Mouse (Mus musculus): ENCODE measurements around the gene Adra2b.

Adra2b gene

GRCm38 (mm10) chr2:127338012-127338411 is 25.0 kb upstream of the Adra2b start:
- in situ Hi-C loops (cut with MboI, MseI), result loop anchor here in 1 of 2 experiments (10.0 kb wide), 1 partner anchor 83 kb away; no protein-coding TSS in a partner anchor

DNA sequence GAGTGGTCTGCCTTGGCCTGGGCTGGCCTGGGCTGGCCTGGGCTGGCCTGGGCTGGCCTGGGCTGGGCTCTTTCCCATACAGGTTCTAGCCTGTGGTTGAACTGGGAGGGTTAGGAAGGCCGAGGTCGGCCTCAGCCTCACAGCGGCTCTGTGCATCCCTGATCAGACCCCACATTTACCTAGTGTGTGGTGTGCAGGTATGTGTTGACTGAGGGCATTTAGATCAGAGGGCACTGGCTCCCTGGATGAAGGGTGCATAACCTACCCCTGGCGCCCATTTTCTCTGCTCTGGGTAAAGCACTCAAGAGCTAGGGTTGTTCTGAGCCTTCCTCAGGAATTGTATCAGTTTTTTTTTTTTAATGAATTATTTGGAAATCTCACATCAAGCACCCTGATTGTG is 24.6 kb upstream of the Adra2b start, which contains the start of gene Astl:
Gene Astl, plus strand, starts transcription at position 224 of the 400 bp plus-strand sequence.
- in situ Hi-C loops (cut with MboI, MseI), result loop anchor here in 1 of 2 experiments (10.0 kb wide), 1 partner anchor 84 kb away; no protein-coding TSS in a partner anchor

DNA sequence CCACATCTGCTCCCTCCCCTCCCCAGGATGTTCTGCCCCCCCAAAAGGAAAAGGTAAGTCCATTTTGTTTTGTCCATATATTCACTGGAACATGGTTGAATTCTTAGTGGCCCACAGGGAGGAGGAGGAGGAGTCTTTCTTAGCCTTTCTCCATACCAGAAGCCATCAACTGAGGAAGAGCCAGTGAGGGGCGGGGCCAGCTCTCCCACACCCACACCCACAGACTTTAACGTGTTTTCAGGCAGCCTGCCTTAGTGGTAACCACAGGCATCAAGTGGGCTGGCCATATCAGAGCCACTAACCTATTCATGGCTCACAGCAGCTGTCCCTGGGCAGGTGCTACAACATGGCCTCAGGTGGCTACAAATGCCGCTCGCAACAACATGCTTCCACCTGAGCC is 24.2 kb upstream of the Adra2b start:
- in situ Hi-C loops (cut with MboI, MseI), result loop anchor here in 1 of 2 experiments (10.0 kb wide), 1 partner anchor 84 kb away; no protein-coding TSS in a partner anchor

DNA sequence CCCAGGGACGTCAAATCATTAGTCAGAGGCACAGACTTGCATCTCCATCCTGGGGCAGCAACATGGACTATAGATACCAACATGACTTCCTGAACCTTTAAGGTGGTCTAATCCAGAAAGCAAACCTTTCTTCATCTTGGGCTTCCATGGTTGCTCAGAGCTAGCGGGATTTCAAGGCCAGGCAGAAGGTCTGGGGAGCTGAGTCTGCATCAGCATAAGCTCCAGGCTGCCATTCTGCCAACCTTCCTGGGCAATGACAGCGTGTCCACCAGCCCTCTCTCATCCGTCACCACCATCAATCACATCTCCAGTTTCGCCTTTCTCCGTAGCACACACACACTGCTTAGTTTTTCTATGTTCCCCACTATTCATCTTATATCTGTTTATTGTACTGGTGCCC is 23.7 kb upstream of the Adra2b start:
- in situ Hi-C loops (cut with MboI, MseI), result loop anchor here in 1 of 2 experiments (10.0 kb wide), 1 partner anchor 84 kb away; no protein-coding TSS in a partner anchor

DNA sequence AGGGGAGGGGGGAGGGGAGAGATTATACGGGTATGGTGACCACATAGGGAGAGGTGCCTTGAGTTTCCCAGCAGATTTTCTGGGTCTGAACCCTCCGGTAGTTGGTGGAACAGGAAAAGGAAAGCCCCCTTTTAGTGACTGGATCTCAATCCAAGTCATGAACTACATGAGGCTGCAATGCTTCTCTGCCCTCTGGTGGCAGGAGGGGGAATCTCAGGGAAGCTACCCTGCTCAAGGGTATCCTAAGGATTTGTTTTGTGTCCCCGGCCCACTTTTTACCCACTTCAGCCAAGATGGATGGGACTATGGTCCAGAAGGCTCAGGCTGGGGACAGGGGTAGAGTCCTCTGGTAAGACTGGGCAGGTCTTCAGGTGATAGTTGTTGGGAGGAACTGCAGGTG is 21.8 kb upstream of the Adra2b start:
- in situ Hi-C loops (cut with MboI, MseI), result loop anchor here (5.0 kb wide), 1 partner anchor 34 kb away; no protein-coding TSS in a partner anchor

- in situ Hi-C loops (cut with MboI, MseI), result no loop called here
Observed at GRCm38 (mm10) chr2:127346334-127346733, 16.7 kb upstream of the Adra2b start.

DNA sequence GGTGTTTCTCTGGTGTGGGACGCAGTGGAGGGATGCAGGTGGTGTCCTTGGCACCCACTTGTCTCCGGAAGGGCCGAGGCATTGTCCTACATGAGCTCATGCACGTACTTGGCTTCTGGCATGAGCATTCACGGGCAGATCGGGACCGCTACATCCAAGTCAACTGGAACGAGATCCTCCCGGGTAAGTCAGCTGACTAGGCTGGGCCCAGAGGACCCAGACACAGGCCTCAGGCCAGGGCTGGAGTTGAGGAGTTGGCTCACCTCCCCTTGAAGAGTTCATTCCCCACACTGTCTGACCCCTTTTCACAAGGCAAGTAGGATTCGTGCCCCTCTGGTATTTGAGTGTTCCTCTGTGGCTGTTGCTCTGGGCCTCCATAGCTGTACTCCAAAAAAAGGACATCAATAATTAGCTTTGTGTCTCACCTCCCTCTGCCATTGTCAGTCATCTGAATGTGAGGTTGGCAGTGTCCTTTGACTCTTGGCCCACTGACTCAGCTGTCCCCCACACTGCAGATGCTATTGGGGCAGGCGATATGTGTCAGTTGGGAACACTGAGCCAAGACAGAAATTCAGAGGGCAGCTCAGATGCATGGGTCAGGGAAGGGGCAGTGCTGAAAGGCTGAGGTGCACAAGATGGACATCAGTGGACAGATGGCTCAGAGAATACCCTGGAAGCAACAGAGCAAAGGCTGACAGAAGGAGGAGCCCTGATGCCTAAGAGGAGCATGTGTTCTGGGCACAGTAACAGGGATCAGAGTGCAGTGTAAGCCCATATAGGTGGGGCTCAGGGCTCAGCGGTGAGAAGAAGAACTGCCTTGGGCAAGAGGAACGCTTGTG is 15.6 kb upstream of the Adra2b start:
- in situ Hi-C loops (cut with MboI, MseI), result no loop called here

DNA sequence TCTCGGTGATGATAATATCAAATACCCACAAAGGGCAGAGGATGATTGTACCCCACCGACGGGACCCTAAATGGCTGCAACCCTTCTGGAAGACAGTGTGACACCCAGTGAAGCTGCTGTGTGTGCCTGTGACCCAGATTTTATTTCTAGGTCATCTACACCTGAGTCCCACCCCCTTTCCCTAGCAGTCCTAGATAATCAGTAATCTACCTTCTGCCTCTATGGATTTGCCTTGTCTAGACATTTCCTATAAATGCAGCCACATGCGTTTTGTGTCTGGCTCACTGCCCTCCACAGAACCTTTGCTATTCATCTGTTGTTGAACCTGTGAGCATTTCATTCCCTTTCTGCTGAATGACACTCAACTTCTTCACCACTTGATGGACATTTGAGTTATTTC is 9.1 kb upstream of the Adra2b start:
- in situ Hi-C loops (cut with MboI, MseI), result no loop called here

DNA sequence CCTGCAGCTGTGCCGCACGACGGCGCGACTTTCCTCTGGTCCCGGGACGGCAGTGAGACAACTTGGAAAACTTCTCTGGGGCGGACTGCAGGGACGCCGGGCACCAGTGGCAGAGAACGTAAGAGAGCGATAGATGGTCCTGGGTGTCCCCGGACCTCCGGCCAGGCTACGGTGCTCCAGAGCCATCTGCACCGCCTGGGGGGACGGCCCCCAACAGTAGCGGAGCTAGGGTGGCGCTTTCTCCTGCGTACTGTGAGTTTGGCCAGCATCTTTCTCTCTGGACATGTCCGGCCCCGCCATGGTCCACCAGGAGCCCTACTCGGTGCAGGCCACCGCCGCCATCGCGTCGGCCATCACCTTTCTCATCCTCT is 259 bp downstream of the Adra2b start:
- in situ Hi-C loops (cut with MboI, MseI), result loop anchor here in 1 of 2 experiments (10.0 kb wide), 1 partner anchor 92 kb away; no protein-coding TSS in a partner anchor

DNA sequence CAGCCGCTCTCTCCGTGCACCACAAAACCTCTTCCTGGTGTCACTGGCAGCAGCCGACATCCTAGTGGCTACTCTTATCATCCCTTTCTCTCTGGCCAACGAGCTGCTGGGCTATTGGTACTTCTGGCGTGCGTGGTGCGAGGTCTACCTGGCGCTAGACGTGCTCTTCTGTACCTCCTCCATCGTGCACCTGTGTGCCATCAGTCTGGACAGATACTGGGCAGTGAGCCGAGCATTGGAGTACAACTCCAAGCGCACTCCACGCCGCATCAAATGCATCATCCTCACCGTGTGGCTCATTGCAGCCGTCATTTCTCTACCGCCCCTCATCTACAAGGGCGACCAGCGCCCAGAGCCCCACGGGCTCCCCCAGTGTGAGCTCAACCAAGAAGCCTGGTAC is 688 bp downstream of the Adra2b start:
- in situ Hi-C loops (cut with MboI, MseI), result loop anchor here in 1 of 2 experiments (10.0 kb wide), 1 partner anchor 91 kb away; no protein-coding TSS in a partner anchor

DNA sequence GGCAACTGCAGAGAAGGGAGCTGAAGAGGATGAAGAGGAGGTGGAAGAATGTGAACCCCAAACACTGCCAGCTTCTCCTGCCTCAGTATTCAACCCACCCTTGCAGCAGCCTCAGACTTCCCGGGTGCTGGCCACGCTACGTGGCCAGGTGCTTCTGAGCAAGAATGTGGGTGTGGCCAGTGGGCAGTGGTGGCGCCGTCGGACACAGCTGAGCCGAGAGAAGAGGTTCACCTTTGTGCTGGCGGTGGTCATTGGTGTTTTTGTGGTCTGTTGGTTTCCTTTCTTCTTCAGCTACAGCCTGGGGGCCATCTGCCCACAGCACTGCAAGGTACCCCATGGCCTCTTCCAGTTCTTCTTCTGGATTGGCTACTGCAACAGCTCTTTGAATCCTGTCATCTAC is 1.4 kb downstream of the Adra2b start:
- in situ Hi-C loops (cut with MboI, MseI), result loop anchor here in 1 of 2 experiments (10.0 kb wide), 1 partner anchor 90 kb away; no protein-coding TSS in a partner anchor

GRCm38 (mm10) chr2:127367126-127367820 is 4.3 kb downstream of the Adra2b start:
- in situ Hi-C loops (cut with MboI, MseI), result loop anchor here in 1 of 2 experiments (10.0 kb wide), 1 partner anchor 88 kb away; no protein-coding TSS in a partner anchor

DNA sequence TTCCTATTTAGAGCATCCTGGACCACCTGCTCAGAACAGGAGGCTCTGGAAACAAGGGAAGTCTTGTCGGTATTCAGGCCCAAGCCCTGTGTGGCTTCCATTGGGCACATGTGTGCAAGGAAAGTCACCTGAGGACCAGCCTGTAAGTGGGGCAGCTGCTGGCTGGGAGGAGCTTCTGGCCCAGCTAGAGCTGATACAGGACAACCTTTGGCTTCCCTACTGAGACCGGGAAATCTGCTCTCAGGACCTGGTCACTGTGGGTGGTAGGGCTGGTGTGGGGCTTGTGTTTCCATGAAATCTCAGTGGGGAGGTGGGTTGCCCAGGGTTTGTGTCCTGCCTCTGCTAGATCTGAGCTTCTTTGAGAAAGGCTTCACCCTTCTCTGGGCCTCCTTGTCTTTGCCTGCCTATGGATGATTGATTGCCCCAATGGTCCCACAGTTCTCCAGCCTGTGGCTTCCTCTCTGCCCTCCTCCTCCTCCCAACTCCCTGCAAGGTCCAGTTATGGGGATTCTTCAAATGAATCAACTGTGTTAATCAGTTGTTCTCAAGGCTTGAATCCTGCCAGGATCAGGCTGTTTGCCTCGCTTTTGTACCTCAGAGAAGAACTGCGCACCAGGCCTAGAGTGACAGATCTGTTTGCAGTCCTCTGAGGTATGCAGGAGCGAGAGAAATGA is 6.8 kb downstream of the Adra2b start:
- in situ Hi-C loops (cut with MboI, MseI), result loop anchor here in 1 of 2 experiments (5.0 to 10.0 kb wide), 2 partner anchors 37 to 85 kb away; no protein-coding TSS in a partner anchor

DNA sequence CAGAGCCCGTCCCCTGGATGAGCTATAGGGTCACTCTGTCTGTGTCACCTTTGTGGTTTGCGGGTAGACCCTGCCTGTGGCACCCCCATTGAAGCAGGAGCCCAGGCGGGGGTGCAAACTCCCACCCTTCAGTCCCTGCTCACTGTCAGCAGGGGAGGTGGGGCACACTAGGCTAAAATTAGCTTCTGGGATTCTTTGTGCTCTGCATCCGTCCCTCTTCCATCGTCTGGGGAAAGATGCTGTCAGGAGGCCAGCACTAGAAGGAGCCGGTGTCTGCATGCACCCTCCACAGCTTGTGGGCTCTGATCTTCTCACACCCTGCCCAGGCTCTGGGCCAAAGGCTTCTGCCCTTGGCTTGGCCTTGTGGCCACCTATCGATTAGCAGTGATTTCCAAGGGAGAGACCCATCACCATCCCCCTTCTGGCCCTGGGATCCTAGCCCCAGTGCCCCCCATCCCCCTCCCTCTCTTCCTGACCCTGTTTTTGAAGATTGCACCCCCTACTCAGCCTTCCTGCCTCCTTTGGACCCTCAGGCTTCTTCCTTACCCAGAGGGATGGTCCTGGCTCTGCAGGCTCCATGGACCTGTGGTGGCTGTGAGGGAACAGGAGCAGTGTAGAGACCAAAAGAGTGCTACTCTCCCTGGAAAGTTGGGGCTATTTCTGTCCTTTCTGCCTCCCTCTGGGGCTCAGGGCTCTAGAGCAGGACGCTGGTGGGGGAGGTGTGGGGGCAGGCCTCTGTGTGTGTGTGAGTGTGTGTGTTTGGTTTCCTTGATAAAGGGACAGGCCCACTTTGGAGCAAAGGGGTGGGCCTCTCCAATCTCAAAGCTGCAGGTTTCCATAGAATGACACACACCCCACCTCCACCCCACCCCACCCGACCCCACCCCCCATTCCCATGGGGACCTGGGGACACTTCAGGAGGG is 7.8 kb downstream of the Adra2b start:
- in situ Hi-C loops (cut with MboI, MseI), result loop anchor here in 1 of 2 experiments (5.0 kb wide), 1 partner anchor 36 kb away; no protein-coding TSS in a partner anchor

GRCm38 (mm10) chr2:127371484-127371861 is 8.5 kb downstream of the Adra2b start:
- in situ Hi-C loops (cut with MboI, MseI), result loop anchor here in 1 of 2 experiments (5.0 kb wide), 1 partner anchor 36 kb away; no protein-coding TSS in a partner anchor

- in situ Hi-C loops (cut with MboI, MseI), result loop anchor here in 1 of 2 experiments (5.0 kb wide), 1 partner anchor 35 kb away; no protein-coding TSS in a partner anchor
Observed at GRCm38 (mm10) chr2:127372082-127372481, 9.1 kb downstream of the Adra2b start.

DNA sequence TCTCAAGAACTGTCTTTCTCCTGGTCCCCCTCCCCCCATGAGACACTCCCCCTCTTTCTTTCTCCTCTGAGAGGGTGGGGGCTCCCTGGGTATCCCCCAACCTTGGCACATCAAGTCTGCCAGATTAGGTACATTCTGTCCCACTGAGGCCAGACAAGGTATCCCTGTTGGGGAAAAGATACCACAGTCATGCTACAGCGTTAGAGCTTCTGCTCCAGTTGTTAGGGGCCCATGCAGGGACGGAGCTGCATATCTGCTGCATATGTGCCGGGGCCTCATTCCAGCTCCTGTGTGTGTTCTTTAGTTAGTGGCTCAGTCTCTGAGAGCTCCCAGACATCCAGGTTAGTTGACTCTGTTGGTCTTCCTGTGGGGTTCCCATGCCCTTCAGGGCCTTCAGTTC is 11.1 kb downstream of the Adra2b start:
- in situ Hi-C loops (cut with MboI, MseI), result loop anchor here in 1 of 2 experiments (5.0 kb wide), 1 partner anchor 33 kb away; no protein-coding TSS in a partner anchor

DNA sequence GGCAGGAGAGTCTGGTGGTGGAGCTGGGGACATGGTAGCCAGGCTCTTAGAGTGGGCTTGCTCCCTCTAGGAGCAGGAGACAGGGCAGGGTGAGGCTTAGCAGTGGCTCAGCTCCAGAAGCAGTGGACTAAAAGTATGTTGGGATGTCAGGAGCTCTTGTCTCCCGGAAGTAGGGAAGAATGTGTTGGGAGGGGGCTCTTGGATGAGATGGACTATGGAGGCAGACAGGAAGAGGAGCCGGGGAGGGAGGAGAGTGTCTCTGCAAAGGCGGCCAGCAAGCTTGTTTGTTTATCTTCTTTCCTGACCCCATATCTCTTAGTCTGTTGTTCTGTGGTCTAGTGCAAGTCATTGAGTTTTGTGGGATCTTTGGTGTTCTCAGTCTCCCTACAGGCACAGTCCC is 12.1 kb downstream of the Adra2b start:
- in situ Hi-C loops (cut with MboI, MseI), result no loop called here

DNA sequence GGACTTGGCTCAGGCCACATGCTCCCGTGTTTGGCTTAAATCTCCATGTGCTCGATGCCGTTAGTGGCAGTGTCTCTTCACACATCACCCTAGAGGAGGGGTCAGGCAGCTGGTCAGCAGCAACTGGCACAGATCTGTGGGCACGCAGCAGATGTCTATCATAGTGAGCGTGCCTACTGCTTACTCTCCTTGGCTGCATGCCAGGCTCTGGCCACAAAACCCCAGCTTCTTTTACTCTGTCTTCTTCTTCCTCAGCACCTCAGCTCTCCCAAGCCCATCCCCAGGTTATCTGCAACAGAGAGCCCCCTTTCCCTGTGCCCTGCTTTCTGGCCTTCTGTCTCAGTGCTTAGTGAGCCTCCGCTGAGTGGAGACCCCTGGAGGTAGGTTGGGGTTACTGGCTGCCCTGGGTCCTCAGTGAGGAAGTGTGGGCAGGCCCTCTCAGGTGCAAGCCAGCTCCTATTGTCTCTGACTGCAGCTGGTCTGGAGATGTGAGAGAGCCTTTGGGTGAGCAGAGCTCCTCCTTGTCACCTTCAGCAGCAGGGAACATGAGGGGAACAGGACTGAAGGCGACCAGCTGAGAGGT is 12.8 kb downstream of the Adra2b start:
- in situ Hi-C loops (cut with MboI, MseI), result no loop called here

Measured in T-helper 17 cell (primary cell).